In genomic region chr12:102346507-102346906, GRCm38 (mm10) we compare ENCODE assay signal across 9 mouse cellular contexts.
DNase-seq lines count a peak whose midpoint lies in the region; ATAC-seq and TF ChIP-seq lines count a peak whose summit lies in the region.
"Had no signal": no experiment of that assay in that cellular context is flagged by ENCODE, and none has a peak within 500 bp of the region (broad histone marks: within the 10 kb centered on the region; RNA-seq: fewer than 3 reads in every experiment).

No protein-coding gene starts in this region.

- DNase-seq in hindbrain, postnatal 0 days (ENCODE audit: low spot score): peak; percentile 68
- DNase-seq in CH12.LX (ENCODE audit: extremely low read depth) (peak; percentile 70), WW6 (ENCODE audit: low read depth, low spot score) (peak; percentile 26)
- DNase-seq in embryonic facial prominence, embryonic 14.5 days (ENCODE audit: low spot score): peak; percentile 35
- DNase-seq in limb, embryonic 14.5 days (ENCODE audit: low spot score): peak; percentile 35
- peak; percentile 35 for DNase-seq in right cerebral cortex, postnatal 4 days
- DNase-seq in Muller cell, postnatal 12 days (ENCODE audit: inconsistent ontology term): no peak

- H3K4me2 ChIP-seq in hindbrain, postnatal 0 days (ENCODE audit: low read depth, low read length): no peak overlapping the region
- no peak overlapping the region for H3K4me2 ChIP-seq in hindbrain, embryonic 16.5 days (ENCODE audit: low read length)
- H3K4me2 ChIP-seq in CH12.LX (ENCODE audit: insufficient read depth, low read depth, poor library complexity, severe bottlenecking): no peak overlapping the region
- no peak overlapping the region for H3K4me2 ChIP-seq in embryonic facial prominence, embryonic 14.5 days (ENCODE audit: low read depth, low read length)
- no peak overlapping the region for H3K4me2 ChIP-seq in limb, embryonic 14.5 days (replicated peaks; ENCODE audit: low read depth, low read length, severe bottlenecking)

- no peak for TF ChIP-seq EP300 in CH12.LX (IDR thresholded peaks at IDR 0.05; ENCODE audit: low read length)

- no peak overlapping the region for H3K27ac ChIP-seq in hindbrain, postnatal 0 days
- no peak overlapping the region for H3K27ac ChIP-seq in hindbrain, embryonic 16.5 days (ENCODE audit: low read depth, low read length)
- H3K27ac ChIP-seq in CH12.LX (ENCODE audit: insufficient read depth, low read depth): no peak overlapping the region
- no peak overlapping the region for H3K27ac ChIP-seq in embryonic facial prominence, embryonic 14.5 days (replicated peaks; ENCODE audit: low read depth, low read length)
- H3K27ac ChIP-seq in limb, embryonic 14.5 days (replicated peaks; ENCODE audit: low read depth, low read length): no peak overlapping the region
- H3K27ac ChIP-seq: macrophage had no signal

- 15% methylated on average over 1 of the region's 1 CpGs for WGBS in hindbrain, postnatal 0 days
- 21% methylated on average over 1 of the region's 1 CpGs for WGBS in hindbrain, embryonic 16.5 days
- WGBS in embryonic facial prominence, embryonic 14.5 days: 0% methylated on average over 1 of the region's 1 CpGs
- 22% methylated on average over 1 of the region's 1 CpGs for WGBS in limb, embryonic 14.5 days

- no peak overlapping the region for H3K4me3 ChIP-seq in hindbrain, postnatal 0 days (ENCODE audit: low read length)
- no peak overlapping the region for H3K4me3 ChIP-seq in hindbrain, embryonic 16.5 days (ENCODE audit: low read length)
- no peak overlapping the region for H3K4me3 ChIP-seq in CH12.LX (replicated peaks in 1 of 3; ENCODE audit: low read depth in 2 of 3, low read length in 2 of 3, poor library complexity in 1 of 3)
- H3K4me3 ChIP-seq in embryonic facial prominence, embryonic 14.5 days (ENCODE audit: low read depth, low read length): no peak overlapping the region
- H3K4me3 ChIP-seq in limb, embryonic 14.5 days (replicated peaks; ENCODE audit: low read length): no peak overlapping the region

- TF ChIP-seq CTCF in hindbrain, postnatal 0 days (IDR thresholded peaks at IDR 0.05; ENCODE audit: low read depth): peak; percentile 72
- peak; percentile 68 to 80 for TF ChIP-seq CTCF in CH12.LX (conservative IDR thresholded peaks at IDR 0.05 in 1 of 2, IDR thresholded peaks at IDR 0.05 in 1 of 2; ENCODE audit: low read depth in 2 of 2, low read length in 2 of 2)

- in situ Hi-C loops in CH12.LX (cut with MboI; ENCODE audit: low pct_ligation_motif_present, low pct_unique_long_range_greater_than_20kb, low sequenced_read_pairs): no loop called here

- H3K36me3 ChIP-seq in hindbrain, postnatal 0 days (ENCODE audit: insufficient read depth, low read length): no peaks in the 10 kb centered on the region
- no peaks in the 10 kb centered on the region for H3K36me3 ChIP-seq in hindbrain, embryonic 16.5 days (ENCODE audit: control insufficient read depth, insufficient read depth, low read length)
- peaks cover 0 to 31% of the 10 kb centered on the region in 2 experiments for H3K36me3 ChIP-seq in CH12.LX (replicated peaks in 1 of 2; ENCODE audit: control insufficient read depth in 1 of 2, insufficient read depth in 1 of 2, low read length in 1 of 2)
- no peaks in the 10 kb centered on the region for H3K36me3 ChIP-seq in embryonic facial prominence, embryonic 14.5 days (ENCODE audit: control insufficient read depth, insufficient read depth, low read length)
- no peaks in the 10 kb centered on the region for H3K36me3 ChIP-seq in limb, embryonic 14.5 days (ENCODE audit: control insufficient read depth, insufficient read depth, low read length)

- H3K9ac ChIP-seq in hindbrain, postnatal 0 days (replicated peaks; ENCODE audit: low read length): no peak overlapping the region
- H3K9ac ChIP-seq in hindbrain, embryonic 16.5 days (ENCODE audit: low read depth, low read length): no peak overlapping the region
- no peak overlapping the region for H3K9ac ChIP-seq in CH12.LX (ENCODE audit: insufficient read depth, low read depth)
- no peak overlapping the region for H3K9ac ChIP-seq in embryonic facial prominence, embryonic 14.5 days (ENCODE audit: low read depth, low read length)
- H3K9ac ChIP-seq in limb, embryonic 14.5 days (ENCODE audit: low read depth, low read length, severe bottlenecking): no peak overlapping the region

- no peak for ATAC-seq in hindbrain, postnatal 0 days
- no peak for ATAC-seq in hindbrain, embryonic 16.5 days
- no peak for ATAC-seq in embryonic facial prominence, embryonic 14.5 days (ENCODE audit: low read depth)
- ATAC-seq in limb, embryonic 14.5 days (ENCODE audit: low FRiP score, low read depth): no peak

- H3K9me3 ChIP-seq in hindbrain, postnatal 0 days (ENCODE audit: low read length): no peaks in the 10 kb centered on the region
- H3K9me3 ChIP-seq in hindbrain, embryonic 16.5 days (ENCODE audit: control insufficient read depth, low read length): no peaks in the 10 kb centered on the region
- peaks cover 5% of the 10 kb centered on the region for H3K9me3 ChIP-seq in CH12.LX (replicated peaks; ENCODE audit: low read length)
- H3K9me3 ChIP-seq in embryonic facial prominence, embryonic 14.5 days (ENCODE audit: control insufficient read depth, low read length): no peaks in the 10 kb centered on the region
- H3K9me3 ChIP-seq in limb, embryonic 14.5 days (ENCODE audit: control insufficient read depth, low read length): no peaks in the 10 kb centered on the region

- dilution Hi-C loops in CH12.LX (cut with MboI; ENCODE audit: extremely low pct_ligation_motif_present, extremely low pct_unique_long_range_greater_than_20kb, low sequenced_read_pairs): no loop called here

- TF ChIP-seq RAD21 in CH12.LX (IDR thresholded peaks at IDR 0.05; ENCODE audit: low read depth, low read length): peak; percentile 76

- H3K27me3 ChIP-seq in hindbrain, postnatal 0 days (ENCODE audit: insufficient read depth, low read length): no peaks in the 10 kb centered on the region
- no peaks in the 10 kb centered on the region for H3K27me3 ChIP-seq in hindbrain, embryonic 16.5 days (replicated peaks; ENCODE audit: control insufficient read depth, insufficient read depth, low read length)
- H3K27me3 ChIP-seq in CH12.LX (replicated peaks): no peaks in the 10 kb centered on the region
- no peaks in the 10 kb centered on the region for H3K27me3 ChIP-seq in embryonic facial prominence, embryonic 14.5 days (replicated peaks; ENCODE audit: control insufficient read depth, insufficient read depth, low read length)
- H3K27me3 ChIP-seq in limb, embryonic 14.5 days (ENCODE audit: control insufficient read depth, insufficient read depth, low read length): no peaks in the 10 kb centered on the region

- H3K4me1 ChIP-seq in hindbrain, postnatal 0 days (ENCODE audit: insufficient read depth, low read length): no peaks in the 10 kb centered on the region
- H3K4me1 ChIP-seq in hindbrain, embryonic 16.5 days (ENCODE audit: control insufficient read depth, insufficient read depth, low read depth, low read length): no peaks in the 10 kb centered on the region
- H3K4me1 ChIP-seq in CH12.LX (ENCODE audit: control insufficient read depth in 1 of 2, insufficient read depth in 2 of 2): peaks cover 19 to 23% of the 10 kb centered on the region in 2 experiments
- H3K4me1 ChIP-seq in embryonic facial prominence, embryonic 14.5 days (ENCODE audit: control insufficient read depth, insufficient read depth, low read length): no peaks in the 10 kb centered on the region
- peaks cover 3% of the 10 kb centered on the region; the same call in 1 of the 2 replicates for H3K4me1 ChIP-seq in limb, embryonic 14.5 days (ENCODE audit: control insufficient read depth, insufficient read depth, low read length)

- TF ChIP-seq POLR2A in CH12.LX (IDR thresholded peaks at IDR 0.05; ENCODE audit: low read depth, low read length): no peak
- TF ChIP-seq POLR2A in limb, embryonic 14.5 days (IDR thresholded peaks at IDR 0.05; ENCODE audit: borderline replicate concordance, extremely low read depth, insufficient read depth, insufficient read length): no peak

- no peaks in the 10 kb centered on the region for H3K79me2 ChIP-seq in CH12.LX (replicated peaks; ENCODE audit: control insufficient read depth, extremely low read depth, insufficient read depth, poor library complexity, severe bottlenecking)

TF ChIP-seq in CH12.LX, 34 proteins besides CTCF, POLR2A, EP300 and RAD21:
- TF ChIP-seq JUN (IDR thresholded peaks at IDR 0.05; ENCODE audit: insufficient read depth, low read depth, low read length) (no peak), ZNF384 (IDR thresholded peaks at IDR 0.05; ENCODE audit: low read depth, low read length) (no peak), GABPA (IDR thresholded peaks at IDR 0.05; ENCODE audit: insufficient replicate concordance, low read depth, low read length) (no peak), E2F4 (IDR thresholded peaks at IDR 0.05; ENCODE audit: insufficient replicate concordance, low read depth, low read length) (no peak), NELFE (IDR thresholded peaks at IDR 0.05; ENCODE audit: low read depth, low read length) (no peak), SMC3 (IDR thresholded peaks at IDR 0.05; ENCODE audit: low read depth, low read length) (peak; percentile 87), MAFK (IDR thresholded peaks at IDR 0.05; ENCODE audit: insufficient replicate concordance, low read length) (no peak), MYC (IDR thresholded peaks at IDR 0.05; ENCODE audit: low read depth, low read length) (0 out of 2 replicates have a peak, but pooled peaks have one; percentile 50), MEF2A (IDR thresholded peaks at IDR 0.05; ENCODE audit: borderline replicate concordance, low read depth, low read length) (no peak), ZC3H11A (IDR thresholded peaks at IDR 0.05; ENCODE audit: low read depth, low read length) (0 out of 2 replicates have a peak, but pooled peaks have one; percentile 15), RCOR1 (conservative IDR thresholded peaks at IDR 0.05; ENCODE audit: low read depth, low read length) (no peak), TBP (conservative IDR thresholded peaks at IDR 0.05; ENCODE audit: low read depth, low read length) (no peak), ZKSCAN1 (IDR thresholded peaks at IDR 0.05; ENCODE audit: borderline replicate concordance, low read depth, low read length) (no peak), MAX (IDR thresholded peaks at IDR 0.05; ENCODE audit: low read length) (no peak), USF1 (IDR thresholded peaks at IDR 0.05; ENCODE audit: low read depth, low read length) (no peak), MAZ (IDR thresholded peaks at IDR 0.05; ENCODE audit: low read depth, low read length) (no peak), HCFC1 (IDR thresholded peaks at IDR 0.05; ENCODE audit: low read depth, low read length) (no peak), KAT2A (IDR thresholded peaks at IDR 0.05; ENCODE audit: insufficient replicate concordance, low read length) (no peak), CHD1 (IDR thresholded peaks at IDR 0.05; ENCODE audit: low read depth, low read length) (no peak), UBTF (IDR thresholded peaks at IDR 0.05; ENCODE audit: low read depth, low read length) (no peak), ELF1 (IDR thresholded peaks at IDR 0.05; ENCODE audit: low read depth, low read length) (no peak)
